Mouse (Mus musculus) bone marrow macrophage, adult 2 months (primary cell): ENCODE results near the gene Ano4. TPM values are rescaled to one million over a fixed set of nuclear protein-coding genes. Genes with fewer than 3 reads are reported as not detected.
A peak's percentile ranks its signal among the peaks of the same experiment; 100 is the strongest.

Experiments used
- H3K27ac ChIP-seq: 2 replicates; pipeline ENCODE4 v1.5.1; 2012; ENCODE audit warnings: low read depth, low read length; ENCODE audit not compliant: insufficient read depth
- H3K4me1 ChIP-seq: 2 replicates; pipeline ENCODE4 v1.6.1; 2012; ENCODE audit warnings: low read length; ENCODE audit not compliant: control insufficient read depth, insufficient read depth
- H3K4me3 ChIP-seq: 2 replicates; pipeline ENCODE4 v1.5.1; 2012; ENCODE audit warnings: mild to moderate bottlenecking, low read length, moderate library complexity; ENCODE audit not compliant: insufficient read depth
- CTCF ChIP-seq: IDR thresholded peaks from 2 replicates; pipeline ENCODE4 v1.5.1; 2012; ENCODE audit warnings: low read depth, mild to moderate bottlenecking, low read length, moderate library complexity
- POLR2A ChIP-seq: IDR thresholded peaks from 2 replicates; pipeline ENCODE4 v1.6.1; 2012; ENCODE audit warnings: mild to moderate bottlenecking, low read depth, low read length, borderline replicate concordance
- polyA plus RNA-seq: library from polyadenylated mRNA; stranded (reverse); fragments of >200 nt; gene quantifications from 2 replicates; pipeline ENCODE4 v1.2.4, GENCODE M21; 2012; ENCODE audit not compliant: missing spikeins, insufficient read depth, insufficient read length

Ano4 gene
- polyA plus RNA-seq, 1 experiment: not detected

DNA sequence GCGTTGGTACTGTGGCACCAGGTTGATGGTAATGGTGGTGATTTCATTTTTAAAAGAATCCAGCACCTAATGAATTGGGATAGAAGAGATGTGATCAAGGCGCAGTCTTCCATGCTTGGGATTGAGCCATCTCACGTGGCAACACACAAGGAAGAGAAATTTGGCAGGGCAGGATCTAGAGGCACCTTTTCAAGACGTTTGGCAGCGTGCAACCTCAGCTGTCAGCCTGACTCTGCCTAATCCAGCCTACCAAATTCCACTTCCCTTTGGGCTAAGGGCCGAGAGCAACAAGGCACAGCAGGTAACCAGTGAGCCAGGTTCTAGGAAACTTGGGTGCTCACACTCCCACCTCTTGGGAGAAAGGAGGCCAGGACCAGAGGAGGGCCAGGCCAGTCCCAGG lies 1.0 kb upstream of the Ano4 start:
- H3K4me3 ChIP-seq: no peak overlapping the region
- no peak overlapping the region for H3K27ac ChIP-seq
- no peaks in the 10 kb centered on the region for H3K4me1 ChIP-seq
- TF ChIP-seq POLR2A (no peak), CTCF (no peak)

GRCm38 (mm10) chr10:89345196-89345533 lies 603 bp upstream of the Ano4 start:
- H3K27ac ChIP-seq: no peak overlapping the region
- no peak overlapping the region for H3K4me3 ChIP-seq
- H3K4me1 ChIP-seq: no peaks in the 10 kb centered on the region
- no peak for TF ChIP-seq POLR2A
- TF ChIP-seq CTCF: no peak

- Histone ChIP-seq H3K4me3 (no peak overlapping the region), H3K27ac (no peak overlapping the region), H3K4me1 (no peaks in the 10 kb centered on the region)
- no peak for TF ChIP-seq CTCF
- no peak for TF ChIP-seq POLR2A
Measured at GRCm38 (mm10) chr10:89344132-89344490, 451 bp downstream of the Ano4 start.

DNA sequence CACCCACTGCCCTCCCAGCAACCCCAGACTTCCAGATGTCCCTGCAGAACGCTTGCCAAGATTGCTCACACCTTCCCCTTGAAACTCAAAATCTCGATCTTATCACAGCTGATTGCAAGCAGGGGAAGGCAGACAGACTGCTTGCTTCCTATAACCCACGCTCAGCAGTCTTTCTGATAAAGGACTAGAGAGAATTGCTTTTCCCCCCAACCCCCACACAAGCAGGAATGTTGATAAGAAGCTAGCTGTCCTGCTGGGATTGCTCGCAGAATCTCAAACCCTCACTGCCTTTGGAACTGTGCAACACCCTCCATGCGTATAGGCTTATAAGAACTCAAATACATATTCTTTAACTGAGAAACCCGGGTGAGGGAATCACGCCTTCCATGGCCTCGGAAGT lies 846 bp downstream of the Ano4 start:
- TF ChIP-seq CTCF (no peak), POLR2A (no peak)
- Histone ChIP-seq H3K4me3 (no peak overlapping the region), H3K27ac (no peak overlapping the region), H3K4me1 (no peaks in the 10 kb centered on the region)

DNA sequence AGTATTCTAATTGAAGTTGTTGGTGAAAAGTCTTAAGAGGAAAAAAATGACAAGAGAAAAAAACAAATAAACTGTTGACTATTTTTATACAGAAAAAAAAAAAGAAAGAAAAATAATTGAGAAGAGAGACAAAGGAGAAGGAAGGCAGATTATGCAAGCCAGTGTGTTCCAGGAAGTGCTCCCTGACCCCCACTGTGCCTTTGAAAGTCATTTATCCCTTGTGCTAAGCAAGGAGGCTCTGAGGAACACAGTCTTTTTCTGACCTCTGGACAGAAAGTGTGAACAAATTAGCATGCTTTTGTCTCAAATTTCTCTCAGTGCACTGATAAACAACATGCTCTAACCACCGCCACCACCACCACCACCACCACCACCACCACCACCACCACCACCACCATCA lies 14.3 kb downstream of the Ano4 start:
- TF ChIP-seq POLR2A (no peak), CTCF (no peak)
- Histone ChIP-seq H3K4me3 (no peak overlapping the region), H3K4me1 (peaks cover 5% of the 10 kb centered on the region; the same call in 1 of the 2 replicates)

DNA sequence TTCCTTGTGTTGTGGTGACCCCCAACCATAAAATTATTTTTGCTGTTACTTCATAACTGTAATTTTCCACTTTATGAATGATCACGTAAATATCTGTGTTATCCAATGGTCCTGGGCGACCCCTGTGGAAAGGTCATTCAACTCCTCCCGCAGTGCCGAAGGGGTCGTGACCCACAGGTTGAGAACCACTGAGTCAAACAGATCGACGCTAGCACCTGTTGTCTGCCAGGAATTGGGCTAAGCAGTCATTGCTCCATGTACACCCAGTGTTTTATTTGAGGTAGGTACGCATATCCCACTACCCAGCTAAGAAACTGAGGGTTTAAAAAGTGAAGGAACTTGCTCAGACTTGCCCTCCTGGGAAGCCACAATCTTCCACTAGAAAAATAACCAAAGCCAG lies 14.8 kb downstream of the Ano4 start:
- TF ChIP-seq CTCF (no peak), POLR2A (no peak)
- no peak overlapping the region for H3K27ac ChIP-seq
- peaks cover 5% of the 10 kb centered on the region; the same call in 1 of the 2 replicates for H3K4me1 ChIP-seq
- H3K4me3 ChIP-seq: no peak overlapping the region

More for the DNA sequence above, 14.3 kb downstream of the Ano4 start:
- no peak overlapping the region for H3K27ac ChIP-seq

GRCm38 (mm10) chr10:89328876-89329275 lies 15.7 kb downstream of the Ano4 start:
- Histone ChIP-seq H3K27ac (no peak overlapping the region), H3K4me3 (no peak overlapping the region), H3K4me1 (peaks cover 5% of the 10 kb centered on the region; the same call in 1 of the 2 replicates)
- TF ChIP-seq CTCF: no peak
- TF ChIP-seq POLR2A: no peak

- TF ChIP-seq CTCF (peak; percentile 85), POLR2A (no peak)
- Histone ChIP-seq H3K4me3 (no peak overlapping the region), H3K27ac (no peak overlapping the region), H3K4me1 (peaks cover 7% of the 10 kb centered on the region; the same call in 1 of the 2 replicates)
Measured at GRCm38 (mm10) chr10:89327004-89327511, 17.5 kb downstream of the Ano4 start.

DNA sequence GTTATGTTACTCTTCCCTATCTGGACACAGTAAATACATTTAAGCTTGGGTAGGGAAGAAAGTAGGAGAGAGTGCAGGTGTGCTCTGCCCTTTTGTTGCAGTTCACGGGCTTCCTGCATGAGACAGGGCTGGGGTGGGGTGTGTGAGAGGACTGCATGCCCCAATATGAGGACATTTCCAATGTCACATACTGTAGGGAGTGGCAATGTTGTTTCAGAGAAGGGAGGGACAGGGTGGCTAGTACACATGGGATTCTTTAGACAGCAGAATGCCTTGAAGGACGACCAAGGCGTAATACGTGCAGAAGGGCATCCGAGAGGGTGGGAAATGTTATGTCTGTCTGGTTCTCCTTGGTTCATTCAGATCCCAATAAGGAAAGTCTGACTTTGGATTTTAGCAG lies 18.2 kb downstream of the Ano4 start:
- peaks cover 7% of the 10 kb centered on the region; the same call in 1 of the 2 replicates for H3K4me1 ChIP-seq
- H3K27ac ChIP-seq: no peak overlapping the region
- no peak overlapping the region for H3K4me3 ChIP-seq
- TF ChIP-seq CTCF: no peak
- TF ChIP-seq POLR2A: no peak

GRCm38 (mm10) chr10:89307566-89307965 lies 37.0 kb downstream of the Ano4 start:
- H3K27ac ChIP-seq: no peak overlapping the region
- no peak for TF ChIP-seq POLR2A
- TF ChIP-seq CTCF: no peak

DNA sequence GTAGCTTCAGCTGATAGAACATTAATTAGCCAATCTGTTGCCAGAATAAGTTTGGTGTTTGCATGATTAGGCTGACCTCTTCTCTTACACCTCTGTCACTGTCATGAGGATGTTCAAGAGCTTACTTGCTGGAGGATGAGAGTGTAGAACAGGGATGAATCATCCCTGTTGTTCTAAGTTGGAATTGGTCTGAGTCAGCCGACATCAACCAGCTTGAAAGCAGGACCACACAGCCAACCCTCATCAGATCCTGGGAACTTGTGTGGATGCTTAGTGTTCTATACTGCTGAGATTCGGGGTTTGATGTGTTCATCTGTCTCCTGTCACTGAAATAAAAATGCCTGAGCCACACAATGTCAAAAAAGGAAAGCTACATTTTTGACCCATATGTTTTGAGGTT lies 44.2 kb downstream of the Ano4 start:
- Histone ChIP-seq H3K4me3 (no peak overlapping the region), H3K27ac (no peak overlapping the region), H3K4me1 (no peaks in the 10 kb centered on the region)
- TF ChIP-seq POLR2A (no peak), CTCF (no peak)

More at GRCm38 (mm10) chr10:89307566-89307965, 37.0 kb downstream of the Ano4 start:
- Histone ChIP-seq H3K4me1 (no peaks in the 10 kb centered on the region), H3K4me3 (no peak overlapping the region)
